Mouse (Mus musculus) kidney, postnatal 10 days (tissue): ENCODE results near the gene Oas3.
"Not testable (repeated sequence)": the region's sequence is repeated elsewhere in the genome, so short reads cannot be mapped to it uniquely, and the experiment has no call there.

Experiments used
- DNase-seq: peaks from one replicate; pipeline ENCODE4 v3.0.0; 2021; ENCODE audit warnings: mixed read lengths

The Oas3 gene

DNA sequence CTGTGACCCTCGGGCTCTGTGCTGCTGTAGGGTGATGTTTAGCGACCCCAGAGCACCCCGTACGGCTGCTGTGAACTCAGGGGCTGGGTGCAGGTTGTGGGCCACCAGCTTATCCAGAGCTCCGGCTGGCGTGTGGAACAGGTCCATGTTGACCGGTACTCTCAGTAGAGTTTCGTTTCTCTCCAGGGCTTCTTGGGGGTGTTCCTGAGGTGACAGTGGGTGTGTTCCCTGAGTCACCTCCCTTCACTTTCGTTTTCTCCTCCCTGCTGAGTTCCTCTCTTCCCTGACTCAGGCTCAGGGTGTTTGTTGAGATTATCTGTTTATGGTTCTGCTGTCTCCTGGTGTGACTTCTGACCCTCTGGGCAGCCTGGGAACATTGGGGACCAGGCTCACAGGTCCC, at the start of gene Oas3:
Gene Oas3 (minus strand): TSS at position 184 of the 400 bp plus-strand sequence.
- DNase-seq = no peak

DNA sequence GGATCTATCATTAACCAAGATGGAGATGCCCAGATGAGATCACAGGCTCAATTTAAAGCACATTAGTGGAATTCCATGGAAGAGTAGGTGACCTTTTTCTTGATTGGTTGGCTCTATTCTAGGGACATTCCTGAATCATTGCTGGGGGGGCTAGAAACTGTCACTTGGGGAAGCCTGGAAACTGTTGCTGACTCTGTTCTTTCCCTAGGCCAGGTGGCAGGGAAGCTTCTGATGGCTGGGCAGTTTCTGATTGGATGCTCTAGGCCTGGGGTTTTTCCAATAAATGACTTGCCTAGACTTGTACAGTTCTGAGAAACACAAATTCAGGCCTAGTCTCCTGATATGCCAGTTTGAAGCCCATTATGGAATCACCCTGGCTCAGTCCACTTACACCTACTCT, 41.5 kb upstream of the Oas3 start:
- no peak for DNase-seq

DNA sequence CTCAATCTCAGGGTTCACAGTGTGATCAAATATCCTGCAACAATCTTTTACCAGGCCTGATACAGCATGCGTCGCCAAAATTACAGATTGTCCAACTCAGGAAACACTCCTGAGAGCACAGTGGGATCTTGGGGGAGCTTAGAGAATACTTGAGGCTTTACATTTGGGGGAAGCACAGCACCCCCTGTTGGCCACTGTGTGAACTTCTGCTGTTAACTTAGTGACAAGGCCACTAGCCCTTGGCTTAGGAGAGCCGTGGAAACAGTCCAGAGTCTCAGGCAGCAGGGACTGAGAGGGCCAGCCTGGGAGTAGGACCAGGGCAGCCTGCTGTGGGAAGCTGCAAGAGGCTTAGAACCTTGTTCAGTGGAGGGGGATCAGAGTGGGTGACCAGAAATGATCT, 38.5 kb upstream of the Oas3 start:
- DNase-seq = peak; percentile 22

DNA sequence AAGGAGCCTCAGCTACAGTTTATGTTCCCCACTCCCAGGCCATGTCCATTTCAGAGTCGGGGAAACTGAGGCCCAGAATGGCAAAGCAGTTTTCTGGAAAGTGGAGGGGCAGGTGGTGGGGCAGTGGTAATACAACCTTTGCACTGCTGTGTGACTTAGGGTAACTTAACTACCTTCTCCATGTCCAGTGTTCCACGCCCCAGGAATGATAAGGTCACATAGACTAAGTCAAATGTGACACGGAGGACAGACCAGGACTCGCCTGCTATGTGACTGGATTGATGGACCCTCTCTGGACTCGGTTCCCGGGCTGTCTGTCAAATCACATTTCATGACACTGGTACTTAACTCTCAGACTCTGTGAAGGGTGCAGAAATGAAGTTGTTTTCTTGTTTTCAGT, 35.6 kb upstream of the Oas3 start:
- DNase-seq = no peak

DNA sequence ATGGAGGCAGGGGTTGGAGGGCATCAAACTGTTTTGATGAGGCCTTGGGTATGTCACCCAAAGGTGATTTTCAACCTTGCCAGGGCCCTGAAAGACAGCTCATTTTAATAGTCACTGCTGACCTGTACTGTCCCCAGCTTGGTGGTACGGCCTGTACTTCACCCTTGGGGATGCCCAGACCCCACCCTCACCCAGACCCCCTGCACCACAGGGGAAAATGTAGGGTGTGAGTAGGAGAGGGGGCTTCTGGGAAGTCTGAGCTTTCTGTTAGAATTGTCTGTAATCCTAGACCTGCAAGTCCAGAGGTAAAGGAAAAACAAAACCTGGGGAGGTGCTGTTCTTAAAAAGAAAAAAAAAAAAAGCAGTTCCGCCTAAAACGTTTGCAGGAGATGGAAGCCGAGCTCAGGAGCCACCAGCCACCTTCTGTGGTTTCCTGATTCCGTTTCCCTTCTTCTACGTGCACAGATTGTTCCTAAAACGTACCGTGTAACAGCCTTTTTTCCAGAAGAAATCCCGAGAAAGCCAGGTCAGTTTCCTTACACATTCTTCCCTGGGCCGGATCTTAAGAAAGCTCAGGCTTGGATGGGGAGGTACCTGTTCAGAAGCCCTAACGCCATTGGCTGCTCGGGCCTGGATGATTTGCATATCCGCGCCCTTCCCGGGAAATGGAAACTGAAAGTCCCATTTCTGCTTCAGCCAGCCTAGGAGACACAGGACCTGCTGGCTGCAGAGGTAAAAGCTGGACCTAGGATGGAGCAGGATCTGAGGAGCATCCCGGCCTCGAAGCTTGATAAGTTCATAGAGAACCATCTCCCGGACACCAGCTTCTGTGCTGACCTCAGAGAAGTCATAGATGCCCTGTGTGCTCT, 34.7 kb upstream of the Oas3 start, which contains the start of gene Oas1c:
Gene Oas1c (minus strand): TSS at position 564 of the 869 bp plus-strand sequence.
- peak; percentile 90 for DNase-seq

DNA sequence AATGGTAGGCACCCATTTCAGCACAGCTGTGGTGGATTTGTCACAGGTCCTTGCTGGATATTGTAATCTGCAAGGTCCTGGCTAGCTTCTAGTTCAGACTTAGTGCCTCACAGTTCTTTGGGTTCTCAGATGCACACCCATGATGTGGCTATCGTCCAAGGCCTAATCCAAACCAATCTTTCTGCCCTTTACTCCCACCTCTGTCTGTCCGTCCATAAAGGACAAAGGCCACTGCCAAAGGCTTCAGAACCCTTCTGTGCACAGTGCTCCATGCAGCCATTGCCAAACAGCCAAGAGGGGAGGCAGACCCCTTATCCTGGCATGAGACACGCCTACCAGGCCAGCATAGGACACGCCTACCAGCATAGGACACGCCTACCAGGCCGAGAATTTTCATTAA, 31.7 kb upstream of the Oas3 start:
- DNase-seq = no peak

DNA sequence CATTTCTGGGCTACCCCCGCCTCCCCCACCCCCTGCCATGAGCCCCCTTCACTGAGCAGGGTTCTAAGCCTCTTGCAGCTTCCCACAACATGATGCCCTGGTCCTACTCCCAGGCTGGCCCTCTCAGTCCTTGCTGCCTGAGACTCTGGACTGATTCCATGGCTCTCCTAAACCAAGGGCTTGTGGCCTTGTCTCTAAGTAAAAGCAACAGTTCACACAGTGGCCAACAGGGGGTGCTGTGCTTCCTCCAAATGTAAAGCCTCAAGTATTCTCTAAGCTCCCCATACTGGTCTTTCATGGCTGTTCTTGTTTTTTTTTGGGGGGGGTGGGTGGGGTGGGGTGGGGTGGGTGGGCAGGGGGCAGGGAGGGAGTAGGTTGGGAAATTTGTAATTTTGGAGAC, 29.0 kb upstream of the Oas3 start:
- peak; percentile 65 for DNase-seq

DNA sequence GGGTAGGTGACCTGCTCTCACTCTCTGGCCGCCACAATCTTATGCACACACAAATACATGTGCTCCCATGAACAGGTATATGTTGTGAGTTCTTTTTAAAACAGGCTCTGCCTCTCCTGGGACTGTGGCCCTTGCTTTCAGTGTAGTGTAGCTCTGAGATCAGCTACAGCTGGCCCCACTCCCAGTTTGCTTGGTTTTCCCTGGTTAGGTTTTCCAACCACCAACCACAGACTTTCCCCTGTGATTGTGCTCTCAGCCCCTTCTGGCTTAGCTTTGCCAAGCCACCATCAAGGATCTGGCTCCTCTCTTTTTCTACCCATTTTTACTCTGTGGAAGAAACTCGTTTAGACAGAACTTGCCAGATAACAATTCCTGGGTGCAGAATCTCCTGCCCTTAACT, 26.1 kb upstream of the Oas3 start:
- DNase-seq = no peak

DNA sequence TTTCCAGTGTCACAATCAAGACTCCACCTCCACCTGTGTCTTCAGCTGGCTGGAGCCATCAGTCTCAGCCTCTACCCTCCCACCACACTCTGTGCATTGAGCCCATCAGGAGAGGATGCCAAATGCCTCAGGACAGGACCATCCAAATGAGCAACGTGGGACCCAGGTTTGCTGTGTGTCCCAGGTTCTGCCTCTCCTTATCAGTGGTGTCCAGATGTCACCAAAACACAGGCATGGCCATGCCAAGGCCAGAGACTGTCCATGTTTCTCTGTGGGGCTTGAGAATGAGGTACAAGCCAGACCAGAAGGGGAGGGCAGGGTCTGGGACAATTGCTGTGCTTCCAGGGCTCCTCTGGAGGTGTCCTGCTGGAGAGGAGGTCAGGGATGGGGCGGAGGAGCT, 21.5 kb upstream of the Oas3 start:
- DNase-seq = not testable (repeated sequence)

DNA sequence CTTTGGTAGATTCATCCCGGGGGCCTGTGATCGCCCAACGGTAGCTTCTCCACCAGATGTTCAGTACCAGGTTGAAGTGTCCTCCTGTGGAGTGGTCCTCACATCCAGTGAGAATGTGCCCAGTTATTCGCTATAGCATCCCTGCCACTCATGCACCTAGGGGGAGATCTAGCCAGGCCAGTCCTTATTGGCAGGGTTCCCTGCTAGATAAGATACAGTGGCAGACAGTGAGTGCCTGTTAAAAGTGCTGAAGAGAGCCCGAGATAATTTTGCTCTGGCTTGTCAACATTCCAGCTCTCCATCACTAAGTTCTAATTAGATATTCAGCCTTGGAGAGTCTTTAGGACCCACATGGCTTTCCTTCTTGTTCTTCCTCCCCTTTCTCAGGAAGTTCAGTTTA, 20.7 kb upstream of the Oas3 start:
- DNase-seq = not testable (repeated sequence)

DNA sequence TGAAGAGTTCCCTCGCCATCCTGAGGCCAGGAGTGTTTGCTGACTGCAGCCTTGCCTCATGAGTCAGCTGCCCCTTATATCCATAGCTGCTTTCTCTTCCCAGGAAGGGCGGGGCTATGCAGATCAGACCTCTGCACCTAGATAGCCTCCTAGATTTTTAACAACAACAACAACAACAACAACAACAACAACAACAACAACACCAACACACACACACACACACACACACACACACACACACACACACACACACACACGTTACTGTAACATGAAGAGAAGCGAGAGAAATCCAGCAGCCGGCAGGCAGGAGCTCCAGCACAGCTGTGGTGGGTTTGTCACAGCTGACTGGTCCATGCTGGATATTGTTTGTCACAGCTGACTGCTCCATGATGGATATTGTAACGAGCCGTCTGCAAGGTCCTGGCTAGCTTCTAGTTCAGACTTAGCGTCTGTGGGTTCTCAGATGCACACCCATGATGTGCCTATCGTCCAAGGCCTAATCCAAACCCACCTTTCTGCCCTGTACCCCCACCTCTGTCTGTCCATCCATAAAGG, 18.1 kb upstream of the Oas3 start, which contains the start of gene Oas1e:
Gene Oas1e (minus strand): TSS at position 51 of the 555 bp plus-strand sequence.
- DNase-seq = not testable (repeated sequence)

DNA sequence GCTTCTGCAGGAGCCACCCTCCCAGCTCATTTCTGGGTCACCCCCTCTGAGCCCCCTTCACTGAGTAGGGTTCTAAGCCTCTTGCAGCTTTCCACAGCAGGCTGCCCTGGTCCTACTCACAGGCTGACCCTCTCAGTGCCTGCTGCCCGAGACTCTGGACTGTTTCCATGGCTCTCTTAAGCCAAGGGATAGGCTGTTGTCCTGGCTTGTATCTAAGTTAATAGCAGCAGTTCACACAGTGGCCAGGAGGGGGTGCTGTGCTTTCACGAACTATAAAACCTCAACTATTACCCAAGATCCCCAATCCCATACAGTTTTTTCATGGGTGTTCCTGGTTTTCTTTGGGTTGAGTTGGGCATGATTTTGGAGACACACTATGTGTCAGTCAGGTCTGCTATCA, 15.6 kb upstream of the Oas3 start:
- peak; percentile 59 for DNase-seq

DNA sequence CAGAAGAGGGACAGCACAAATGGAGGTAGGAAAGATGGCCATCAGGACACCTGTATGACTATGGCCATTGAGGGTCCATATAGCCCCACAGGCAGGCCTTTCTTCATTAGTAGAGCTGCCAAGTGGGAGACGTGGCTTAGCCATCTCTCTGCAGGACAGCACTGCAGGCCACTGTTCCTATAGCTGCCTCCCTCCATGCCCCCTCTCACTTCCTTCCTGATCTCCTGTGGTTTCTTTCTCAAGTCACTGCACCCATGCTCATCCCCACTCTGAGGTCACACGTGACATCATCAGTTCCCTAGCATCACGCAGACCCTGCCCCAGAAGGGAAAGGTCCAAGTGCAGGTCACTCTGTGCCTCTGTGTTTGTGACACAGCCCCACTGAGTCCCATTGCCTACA, 9.6 kb upstream of the Oas3 start:
- DNase-seq = no peak

DNA sequence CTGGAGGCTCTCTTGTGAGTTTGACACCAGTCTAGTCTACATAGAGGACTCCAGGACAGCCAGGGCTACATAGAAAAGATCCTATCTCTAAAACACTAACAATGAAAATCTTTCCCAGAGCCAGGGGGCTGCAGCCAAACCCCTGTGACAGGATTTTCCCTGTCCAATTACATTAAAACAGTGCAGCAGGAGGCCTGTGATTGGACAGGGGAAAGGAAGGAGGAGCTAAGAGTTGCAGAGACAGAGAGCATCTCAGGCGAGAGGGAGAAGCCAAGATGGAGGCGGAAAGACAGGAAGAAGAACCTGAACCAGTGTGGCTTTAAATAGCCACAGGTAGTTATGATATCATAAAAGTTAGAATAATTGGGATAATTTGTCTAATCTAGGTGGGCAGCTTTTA, 5.0 kb upstream of the Oas3 start:
- DNase-seq = no peak

DNA sequence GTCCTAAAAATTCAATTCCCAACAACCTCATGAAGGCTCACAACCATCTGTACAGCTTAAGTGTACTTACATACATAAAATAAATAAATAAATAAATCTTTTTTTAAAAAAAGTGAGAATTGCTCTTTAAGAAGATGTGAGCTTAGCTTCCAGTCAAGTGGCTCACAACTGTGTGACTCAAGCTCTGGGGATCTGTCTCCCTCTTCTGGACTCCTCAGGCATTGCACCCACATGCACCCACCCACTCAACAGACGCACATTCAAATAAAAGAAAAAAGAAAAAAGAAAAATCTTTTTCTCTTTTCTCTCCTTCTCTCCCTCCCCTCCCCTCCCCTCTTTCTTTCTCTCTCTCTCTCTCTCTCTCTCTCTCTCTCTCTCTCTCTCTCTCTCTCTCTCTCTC, 4.2 kb upstream of the Oas3 start:
- no peak for DNase-seq

DNA sequence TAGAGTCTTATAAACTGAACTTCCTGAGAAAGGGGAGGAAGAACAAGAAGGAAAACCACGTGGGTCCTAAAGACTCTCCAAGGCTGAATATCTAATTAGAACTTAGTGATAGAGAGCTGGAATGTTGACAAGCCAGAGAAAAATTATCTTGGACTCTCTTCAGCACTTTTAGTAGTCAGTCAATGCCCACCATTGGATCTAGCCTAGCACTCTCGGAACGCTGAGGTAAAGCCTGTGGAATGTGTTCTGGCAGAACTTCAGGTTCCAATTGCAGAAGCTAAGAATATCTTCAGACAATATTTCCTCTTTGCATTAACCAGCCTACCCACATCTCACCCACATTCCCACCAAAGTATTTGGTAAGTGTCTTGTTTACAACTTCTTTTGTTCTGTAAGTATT, 2.5 kb upstream of the Oas3 start:
- no peak for DNase-seq

DNA sequence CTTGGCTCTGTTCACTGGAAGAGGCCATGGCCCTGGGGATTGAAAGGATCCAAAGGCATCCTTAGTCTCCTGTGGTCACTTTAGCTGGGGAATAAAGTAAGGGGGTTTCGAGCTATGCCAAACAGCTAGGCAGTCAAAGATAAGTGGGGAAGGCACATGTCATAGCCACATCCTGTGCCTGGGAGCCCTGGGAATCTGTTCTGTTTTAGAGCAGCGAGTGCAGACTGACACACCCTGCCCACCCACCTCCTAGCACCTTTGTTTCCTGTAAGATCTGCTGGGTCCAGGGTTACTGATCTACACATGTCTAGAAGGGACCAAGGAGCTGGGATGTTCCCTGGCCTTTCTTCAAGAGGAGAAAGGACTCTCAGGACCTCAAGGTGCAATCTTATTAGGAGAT, 1.5 kb upstream of the Oas3 start:
- DNase-seq = no peak

DNA sequence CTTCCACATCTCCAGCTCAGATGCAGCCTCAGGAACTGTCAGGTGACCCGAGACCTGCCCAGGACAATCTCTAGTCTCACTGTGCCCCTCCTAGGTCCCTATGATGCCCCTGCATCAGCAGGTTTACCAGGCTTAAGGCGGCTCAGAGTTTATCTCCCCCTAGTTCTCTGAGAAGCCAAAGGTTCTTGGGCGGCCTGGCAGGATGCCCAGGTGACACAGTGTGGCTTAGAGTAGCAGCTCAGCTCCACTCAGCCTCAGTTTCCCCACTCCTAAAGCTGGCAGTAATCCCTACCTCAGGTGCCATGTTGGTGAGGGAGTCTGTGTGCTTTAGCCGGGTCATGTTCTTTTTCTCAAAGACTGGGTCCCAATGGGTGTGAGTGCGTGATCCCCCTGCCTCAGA, 660 bp downstream of the Oas3 start:
- DNase-seq = no peak

DNA sequence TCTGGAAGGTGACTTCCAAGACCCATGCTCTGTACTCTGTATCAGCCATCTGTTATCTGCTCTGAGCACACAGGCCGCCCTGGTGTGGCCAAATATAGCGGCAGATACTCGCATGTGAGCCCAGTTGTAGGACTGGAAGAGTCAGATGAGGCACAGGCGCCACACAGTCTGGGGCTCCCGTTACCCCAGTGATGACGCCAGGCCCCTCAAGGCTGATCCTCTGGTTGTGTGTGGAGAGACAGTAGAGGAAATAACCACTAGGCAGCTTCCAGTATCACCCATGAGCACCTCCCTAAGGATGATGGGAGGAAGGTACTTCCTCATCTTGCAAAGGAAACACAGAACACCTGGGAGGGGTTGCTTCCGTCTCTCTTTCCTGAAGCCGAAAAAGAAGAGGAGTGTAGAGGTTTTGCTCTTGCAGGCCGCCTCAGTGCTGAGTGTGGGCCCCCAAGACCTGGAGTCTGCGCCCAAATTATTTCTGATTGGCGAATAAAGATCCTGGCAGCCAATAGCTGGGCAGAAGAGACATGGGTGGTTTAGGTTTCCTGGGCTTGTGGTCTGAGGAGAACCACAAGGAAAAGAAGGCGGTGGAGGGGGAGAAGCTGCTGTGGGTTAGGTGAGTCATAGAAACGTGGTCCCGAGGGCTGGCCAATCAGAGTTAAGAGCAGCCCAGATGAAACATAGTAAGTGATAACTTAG, 2.0 kb downstream of the Oas3 start:
- no peak for DNase-seq

DNA sequence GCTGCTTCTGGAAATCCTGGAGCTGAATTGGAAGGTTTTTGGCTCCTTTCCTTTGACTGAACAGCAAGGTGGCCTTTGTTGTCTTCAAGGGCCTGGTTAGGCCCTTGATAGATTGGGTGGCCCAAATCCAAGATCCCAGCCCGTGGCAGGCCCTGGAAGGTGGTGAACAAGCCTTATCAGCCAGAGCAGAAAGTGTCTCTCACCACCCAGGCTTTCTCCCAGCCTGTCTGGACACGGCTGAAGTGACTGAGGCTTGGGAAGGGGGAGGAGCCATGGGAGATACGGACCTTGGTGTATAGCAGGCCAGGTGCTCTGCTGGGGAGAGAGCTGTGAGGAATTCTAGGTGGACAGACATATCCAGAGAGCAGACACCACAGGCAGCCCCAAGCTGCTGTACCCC, 8.1 kb downstream of the Oas3 start:
- no peak for DNase-seq

DNA sequence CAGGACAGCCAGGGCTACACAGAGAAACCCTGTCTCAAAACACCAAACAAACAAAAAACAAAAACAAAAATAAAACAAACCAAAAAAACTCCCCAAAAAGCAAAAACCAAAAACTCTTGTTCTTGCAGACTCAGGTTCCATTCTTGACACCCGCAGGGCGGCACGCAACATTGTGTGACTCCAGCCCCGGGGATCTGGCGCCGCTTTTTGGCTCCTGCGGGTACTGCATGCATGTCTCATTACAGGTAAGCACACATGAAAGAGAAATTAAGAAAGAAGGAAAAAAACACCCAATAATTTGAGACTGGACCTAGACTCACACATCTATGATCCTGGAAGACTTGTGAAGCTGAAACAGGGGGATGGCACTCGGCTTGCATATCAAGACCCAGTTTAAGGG, 12.5 kb downstream of the Oas3 start:
- no peak for DNase-seq

DNA sequence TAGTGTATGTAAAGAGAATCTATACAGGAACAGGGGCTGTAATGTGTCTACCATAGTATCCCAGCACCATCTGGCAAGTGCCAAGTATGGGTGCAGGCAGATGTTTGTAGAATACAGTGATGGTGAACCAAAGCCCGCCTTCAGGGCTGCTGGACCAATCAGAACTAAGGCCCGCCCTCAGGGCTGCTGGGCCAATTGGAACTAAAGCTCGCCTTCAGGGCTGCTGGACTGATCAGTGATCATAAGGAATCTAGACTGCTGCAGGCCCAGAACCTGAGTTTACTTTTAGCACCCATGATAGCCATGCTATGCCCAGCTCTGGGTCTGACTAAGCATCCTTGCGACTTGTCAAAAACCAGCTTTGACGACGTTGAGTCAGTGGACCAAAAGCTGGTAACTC, 15.6 kb downstream of the Oas3 start:
- DNase-seq = no peak

DNA sequence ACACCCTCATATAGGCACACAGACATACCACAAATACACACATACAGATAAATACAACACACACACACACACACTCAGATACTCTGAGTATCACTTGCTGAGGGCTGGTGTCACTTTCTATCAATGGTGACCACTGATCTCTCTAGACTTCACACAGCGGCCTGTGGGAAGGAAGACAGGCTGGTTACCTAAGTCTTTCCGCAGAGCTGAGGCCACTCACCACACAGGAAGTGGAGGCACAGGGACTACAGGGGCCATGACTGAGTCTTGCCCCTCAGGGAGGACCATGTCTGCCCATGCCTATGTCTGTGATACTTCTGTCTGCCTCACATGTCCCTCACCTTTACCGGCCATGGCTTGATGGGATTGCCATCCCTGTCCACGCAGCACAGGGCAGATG, 23.2 kb downstream of the Oas3 start:
- no peak for DNase-seq

DNA sequence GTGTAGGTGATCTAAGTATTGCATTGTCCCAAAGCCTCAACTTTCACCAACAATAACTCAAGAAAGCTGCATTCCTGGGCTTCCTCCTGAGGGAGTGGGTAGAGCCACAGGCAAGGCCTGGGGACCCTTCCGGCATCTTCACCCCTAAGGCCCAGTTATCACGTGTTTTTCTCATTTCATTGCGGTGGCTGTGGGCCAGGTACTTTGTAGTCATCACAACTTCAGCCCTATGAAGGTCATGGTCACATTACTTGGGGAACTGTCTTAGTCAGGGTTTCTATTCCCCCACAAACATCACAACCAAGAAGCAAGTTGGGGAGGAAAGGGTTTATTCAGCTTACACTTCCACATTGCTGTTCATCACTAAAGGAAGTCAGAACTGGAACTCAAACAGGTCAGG, 24.7 kb downstream of the Oas3 start:
- no peak for DNase-seq
